Mouse (Mus musculus) natural killer cell, adult 2 months (primary cell): ENCODE measurements around the gene Gab1.

Experiments used
- DNase-seq, 2 experiments: peaks; one replicate each; pipeline ENCODE4 v3.0.0; 2022; ENCODE audit warnings: low spot score in 2 of 2

Gab1 gene

DNA sequence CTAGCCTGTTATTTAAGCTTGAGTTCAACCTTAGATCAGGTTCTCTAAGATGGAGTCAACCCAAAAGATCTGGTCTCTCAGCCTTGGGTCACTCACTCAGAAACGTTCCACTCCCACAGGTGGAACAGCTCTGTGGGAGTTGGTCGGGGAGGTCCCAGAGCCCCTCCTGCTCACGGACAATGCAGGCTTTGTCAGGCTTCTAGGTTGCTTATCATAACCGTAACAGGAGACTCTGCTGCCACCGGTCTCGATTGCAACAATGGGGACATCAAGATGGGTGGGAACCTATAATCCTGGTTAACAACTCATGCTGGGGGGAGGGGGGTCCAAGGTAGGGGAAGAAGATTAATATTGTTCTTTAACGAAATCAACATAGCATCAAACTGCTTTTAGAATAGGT, 127.9 kb downstream of the Gab1 start:
- DNase-seq = no peak

- DNase-seq = no peak
These were observed 131.2 kb downstream of the Gab1 start for GRCm38 (mm10) chr8:80749091-80749490.

GRCm38 (mm10) chr8:80739932-80740331, 140.4 kb downstream of the Gab1 start:
- no peak for DNase-seq

DNA sequence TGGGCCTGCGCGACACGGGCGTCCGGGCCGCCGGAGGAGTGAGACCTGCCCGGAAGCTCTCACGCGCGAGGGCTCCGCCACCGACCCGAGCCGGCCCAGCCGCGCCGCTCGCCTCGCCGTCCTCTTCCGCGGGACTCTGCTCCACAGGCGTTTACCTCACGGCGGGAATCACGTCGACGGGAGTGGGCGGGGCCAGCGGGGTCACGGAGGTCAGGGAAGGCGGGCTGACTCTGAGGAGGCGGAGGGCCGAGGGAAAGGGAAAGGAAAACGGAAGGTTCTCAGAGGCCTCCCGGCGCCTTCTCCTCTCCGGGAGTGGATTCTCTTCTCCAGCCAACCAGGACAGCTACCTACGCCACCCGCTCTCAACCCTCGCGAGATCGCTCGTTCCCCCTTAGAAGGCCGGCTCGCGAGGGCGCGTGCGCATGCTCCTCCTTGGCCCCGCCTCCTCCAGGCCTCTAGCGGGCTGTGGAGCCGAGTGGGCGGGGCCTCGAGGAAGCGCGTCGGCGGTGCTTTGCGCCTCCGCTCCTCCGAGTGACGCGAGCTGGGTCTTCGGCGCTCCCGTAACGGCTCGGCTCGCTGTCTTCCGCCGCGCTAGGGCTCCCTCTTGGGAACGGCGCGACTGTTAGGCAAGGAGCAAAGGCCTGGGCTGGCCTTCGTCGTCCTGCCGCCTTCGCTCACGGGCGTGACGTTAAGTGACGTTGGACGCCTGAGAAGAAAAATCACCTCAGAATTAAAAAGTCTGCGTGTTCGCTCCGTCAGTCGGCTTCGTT, 141.0 kb downstream of the Gab1 start, which contains the start of gene Smarca5:
Gene Smarca5, minus strand, starts transcription at position 343 of the 770 bp plus-strand sequence.
- peak; percentile 91 to 92 for DNase-seq

GRCm38 (mm10) chr8:80738388-80739154, 141.7 kb downstream of the Gab1 start:
- DNase-seq = peak; percentile 13 to 16

DNA sequence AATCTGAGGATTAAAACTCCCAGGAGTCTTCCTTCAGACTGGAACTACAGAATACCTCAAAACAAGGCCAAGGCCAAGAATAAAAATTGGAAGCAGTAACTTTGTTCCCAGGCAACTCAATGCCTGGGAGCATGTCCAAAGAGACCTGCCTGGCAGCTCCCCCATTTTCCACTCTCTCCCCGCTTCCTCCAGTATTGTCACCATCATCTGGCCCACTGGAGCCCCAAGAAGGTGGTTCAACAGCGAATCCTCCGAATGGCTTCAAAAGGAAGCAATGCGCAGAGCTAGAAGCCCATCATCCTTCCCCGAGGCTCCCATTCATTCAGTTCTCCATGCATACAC, 142.3 kb downstream of the Gab1 start:
- no peak for DNase-seq

- no peak for DNase-seq
These were observed 148.0 kb downstream of the Gab1 start for GRCm38 (mm10) chr8:80732326-80732725.

DNA sequence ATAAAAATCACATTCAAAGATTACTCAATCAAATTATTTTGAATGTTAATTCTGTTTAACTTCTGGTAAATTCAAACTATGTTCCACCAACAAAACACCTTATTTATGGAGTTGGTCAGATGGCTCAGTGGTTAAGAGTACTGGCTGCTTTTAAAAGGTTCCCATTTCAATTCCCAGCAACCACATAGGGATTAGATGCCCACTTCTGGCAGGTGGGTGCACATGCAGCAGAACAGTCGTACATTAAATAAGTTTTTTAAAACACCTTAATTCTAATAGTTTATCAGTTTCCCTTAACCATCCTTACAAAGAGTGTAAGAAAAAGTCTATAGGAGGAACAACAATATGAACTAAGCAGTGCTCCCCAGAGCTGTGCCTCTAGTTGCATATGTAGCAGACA, 165.9 kb downstream of the Gab1 start:
- DNase-seq = no peak
